Mouse (Mus musculus): Measurements from ENCODE around the gene Rtn4rl2. TPM values are rescaled to one million over a fixed set of nuclear protein-coding genes. Genes with fewer than 3 reads are reported as not detected.

The Rtn4rl2 gene
- polyA plus RNA-seq, 1 experiment from 2014 or later: 3.0 TPM

- peak overlapping the region; percentile 64 for H3K4me3 ChIP-seq (ENCODE audit: low read length)
- peaks cover 19% of the 10 kb centered on the region for H3K4me1 ChIP-seq (ENCODE audit: control insufficient read depth, insufficient read depth, low read depth, low read length)
- no peaks in the 10 kb centered on the region for H3K36me3 ChIP-seq (ENCODE audit: control insufficient read depth, insufficient read depth, low read length)
- H3K27ac ChIP-seq (ENCODE audit: low read depth, low read length): no peak overlapping the region
- H3K4me2 ChIP-seq (ENCODE audit: low read length): peak overlapping the region; percentile 99
- H3K9ac ChIP-seq (ENCODE audit: low read depth, low read length): peak overlapping the region; percentile 66
- 7% methylated on average over 17 of the region's 17 CpGs for WGBS
- no peaks in the 10 kb centered on the region for H3K9me3 ChIP-seq (ENCODE audit: control insufficient read depth, low read length)
- ATAC-seq: peak; percentile 57
- H3K27me3 ChIP-seq (replicated peaks; ENCODE audit: control insufficient read depth, insufficient read depth, low read length): peaks cover 29% of the 10 kb centered on the region
Observed at GRCm38 (mm10) chr2:84840748-84841563, 45.6 kb downstream of the Rtn4rl2 start.

- under 1% methylated on average over 51 of the region's 54 CpGs for WGBS
- H3K27me3 ChIP-seq (replicated peaks; ENCODE audit: control insufficient read depth, insufficient read depth, low read length): peaks cover 29% of the 10 kb centered on the region
Observed at GRCm38 (mm10) chr2:84840016-84840747, 46.3 kb downstream of the Rtn4rl2 start.

GRCm38 (mm10) chr2:84838993-84839980, 47.2 kb downstream of the Rtn4rl2 start:
- H3K27ac ChIP-seq (ENCODE audit: low read depth, low read length): no peak overlapping the region
- H3K4me3 ChIP-seq (ENCODE audit: low read length): peak overlapping the region; percentile 64
- H3K36me3 ChIP-seq (ENCODE audit: control insufficient read depth, insufficient read depth, low read length): no peaks in the 10 kb centered on the region
- peaks cover 19% of the 10 kb centered on the region for H3K4me1 ChIP-seq (ENCODE audit: control insufficient read depth, insufficient read depth, low read depth, low read length)
- ATAC-seq: no peak; the same call in 1 of the 2 replicates
- no peaks in the 10 kb centered on the region for H3K9me3 ChIP-seq (ENCODE audit: control insufficient read depth, low read length)
- peak overlapping the region; percentile 66 for H3K9ac ChIP-seq (ENCODE audit: low read depth, low read length)
- peaks cover 29% of the 10 kb centered on the region for H3K27me3 ChIP-seq (replicated peaks; ENCODE audit: control insufficient read depth, insufficient read depth, low read length)
- H3K4me2 ChIP-seq (ENCODE audit: low read length): peak overlapping the region; percentile 99
- under 1% methylated on average over 47 of the region's 47 CpGs for WGBS

More at GRCm38 (mm10) chr2:84840016-84840747, 46.3 kb downstream of the Rtn4rl2 start:
- Histone ChIP-seq H3K4me2 (ENCODE audit: low read length) (peak overlapping the region; percentile 99), H3K4me1 (ENCODE audit: control insufficient read depth, insufficient read depth, low read depth, low read length) (peaks cover 19% of the 10 kb centered on the region), H3K4me3 (ENCODE audit: low read length) (peak overlapping the region; percentile 64), H3K9me3 (ENCODE audit: control insufficient read depth, low read length) (no peaks in the 10 kb centered on the region), H3K9ac (ENCODE audit: low read depth, low read length) (peak overlapping the region; percentile 66), H3K36me3 (ENCODE audit: control insufficient read depth, insufficient read depth, low read length) (no peaks in the 10 kb centered on the region), H3K27ac (ENCODE audit: low read depth, low read length) (no peak overlapping the region; the same call in 1 of the 2 replicates)
- peak; percentile 89 for ATAC-seq

- Histone ChIP-seq H3K27me3 (replicated peaks; ENCODE audit: control insufficient read depth, insufficient read depth, low read length) (peaks cover 29% of the 10 kb centered on the region), H3K36me3 (ENCODE audit: control insufficient read depth, insufficient read depth, low read length) (no peaks in the 10 kb centered on the region), H3K27ac (ENCODE audit: low read depth, low read length) (no peak within 1 kb of the TSS), H3K4me2 (ENCODE audit: low read length) (peak within 1 kb of the TSS; percentile 99), H3K4me3 (ENCODE audit: low read length) (peak within 1 kb of the TSS; percentile 64), H3K9me3 (ENCODE audit: control insufficient read depth, low read length) (no peaks in the 10 kb centered on the region), H3K4me1 (ENCODE audit: control insufficient read depth, insufficient read depth, low read depth, low read length) (peaks cover 19% of the 10 kb centered on the region), H3K9ac (ENCODE audit: low read depth, low read length) (peak within 1 kb of the TSS; percentile 66)
- 20% methylated on average over 10 of the region's 10 CpGs for WGBS
- no peak for ATAC-seq
Observed at GRCm38 (mm10) chr2:84838593-84838949, 47.9 kb downstream of the Rtn4rl2 start, which contains the start of gene Slc43a1. Gene Slc43a1, plus strand, starts transcription at chr2:84838850.

GRCm38 (mm10) chr2:84837817-84838592, 48.5 kb downstream of the Rtn4rl2 start:
- ATAC-seq: no peak
- Histone ChIP-seq H3K4me2 (ENCODE audit: low read length) (no peak overlapping the region), H3K4me3 (ENCODE audit: low read length) (no peak overlapping the region), H3K27ac (ENCODE audit: low read depth, low read length) (no peak overlapping the region), H3K36me3 (ENCODE audit: control insufficient read depth, insufficient read depth, low read length) (no peaks in the 10 kb centered on the region), H3K9ac (ENCODE audit: low read depth, low read length) (no peak overlapping the region; the same call in 1 of the 2 replicates), H3K9me3 (ENCODE audit: control insufficient read depth, low read length) (no peaks in the 10 kb centered on the region), H3K4me1 (ENCODE audit: control insufficient read depth, insufficient read depth, low read depth, low read length) (peaks cover 19% of the 10 kb centered on the region), H3K27me3 (replicated peaks; ENCODE audit: control insufficient read depth, insufficient read depth, low read length) (peaks cover 29% of the 10 kb centered on the region)
- 28% methylated on average over 9 of the region's 9 CpGs for WGBS

GRCm38 (mm10) chr2:84837107-84837506, 49.4 kb downstream of the Rtn4rl2 start:
- Histone ChIP-seq H3K27me3 (replicated peaks; ENCODE audit: control insufficient read depth, insufficient read depth, low read length) (peaks cover 29% of the 10 kb centered on the region), H3K4me2 (ENCODE audit: low read length) (no peak overlapping the region), H3K4me3 (ENCODE audit: low read length) (no peak overlapping the region), H3K4me1 (ENCODE audit: control insufficient read depth, insufficient read depth, low read depth, low read length) (peaks cover 19% of the 10 kb centered on the region), H3K27ac (ENCODE audit: low read depth, low read length) (no peak overlapping the region), H3K9ac (ENCODE audit: low read depth, low read length) (no peak overlapping the region), H3K9me3 (ENCODE audit: control insufficient read depth, low read length) (no peaks in the 10 kb centered on the region), H3K36me3 (ENCODE audit: control insufficient read depth, insufficient read depth, low read length) (no peaks in the 10 kb centered on the region)
- ATAC-seq: no peak
- 69% methylated on average over 8 of the region's 8 CpGs for WGBS

GRCm38 (mm10) chr2:84831666-84832391, 54.7 kb downstream of the Rtn4rl2 start:
- no peaks in the 10 kb centered on the region for H3K27me3 ChIP-seq (replicated peaks; ENCODE audit: control insufficient read depth, insufficient read depth, low read length)
- no peak overlapping the region for H3K9ac ChIP-seq (ENCODE audit: low read depth, low read length)
- peaks cover 2% of the 10 kb centered on the region; the same call in 1 of the 2 replicates for H3K36me3 ChIP-seq (ENCODE audit: control insufficient read depth, insufficient read depth, low read length)
- H3K27ac ChIP-seq (ENCODE audit: low read depth, low read length): no peak overlapping the region
- no peak overlapping the region for H3K4me2 ChIP-seq (ENCODE audit: low read length)
- WGBS: 34% methylated on average over 10 of the region's 10 CpGs
- H3K9me3 ChIP-seq (ENCODE audit: control insufficient read depth, low read length): no peaks in the 10 kb centered on the region
- H3K4me1 ChIP-seq (ENCODE audit: control insufficient read depth, insufficient read depth, low read depth, low read length): peaks cover 9% of the 10 kb centered on the region
- no peak overlapping the region for H3K4me3 ChIP-seq (ENCODE audit: low read length)
- ATAC-seq: peak; percentile 74

Measured in hindbrain, embryonic 16.5 days (tissue).